Mouse (Mus musculus) MEL (cell line): ENCODE results near the gene 4931409K22Rik. TPM values are rescaled to one million over a fixed set of nuclear protein-coding genes. Genes with fewer than 3 reads are reported as not detected.

Source experiments
- DNase-seq: peaks from one replicate; pipeline ENCODE4 v3.0.0; 2011; ENCODE audit warnings: low read depth, low spot score
- H3K27ac ChIP-seq: 2 replicates; pipeline ENCODE4 v1.5.1; 2012; ENCODE audit warnings: low read depth, mild to moderate bottlenecking, control low read depth, low read length, moderate library complexity; ENCODE audit not compliant: control insufficient read depth
- H3K27me3 ChIP-seq, 2 experiments: fragments of 150-350 bp in 1 of 2; sonication (generic) in 1 of 2; 2 replicates each; pipeline ENCODE4 v1.6.1; 2012; ENCODE audit warnings: low read length in 2 of 2, mild to moderate bottlenecking in 2 of 2, improper control_type of control experiment in 1 of 2, moderate library complexity in 1 of 2; ENCODE audit not compliant: insufficient read depth in 2 of 2, control insufficient read depth in 1 of 2
- H3K36me3 ChIP-seq, 2 experiments: 2 replicates each; pipeline ENCODE4 v1.6.1; 2012 to 2014; ENCODE audit warnings: low read length in 2 of 2, improper control_type of control experiment in 1 of 2, inconsistent platforms in 1 of 2, mild to moderate bottlenecking in 1 of 2; ENCODE audit not compliant: insufficient read depth in 2 of 2, control insufficient read depth in 1 of 2
- H3K4me1 ChIP-seq, 2 experiments: fragments of 150-350 bp in 1 of 2; sonication (generic) in 1 of 2; 2 replicates each; pipeline ENCODE4 v1.6.1; 2012; ENCODE audit warnings: low read length in 2 of 2, improper control_type of control experiment in 1 of 2, mild to moderate bottlenecking in 1 of 2; ENCODE audit not compliant: insufficient read depth in 2 of 2, control insufficient read depth in 1 of 2
- H3K4me3 ChIP-seq, 2 experiments: fragments of 150-350 bp in 1 of 2; sonication (generic) in 1 of 2; 2 replicates each; pipeline ENCODE4 v1.5.1; 2012; ENCODE audit warnings: low read depth in 2 of 2, low read length in 2 of 2, mild to moderate bottlenecking in 2 of 2, moderate library complexity in 2 of 2, control low read depth in 1 of 2, improper control_type of control experiment in 1 of 2; ENCODE audit not compliant: control insufficient read depth in 1 of 2, insufficient read depth in 1 of 2
- H3K79me2 ChIP-seq: 2 replicates; pipeline ENCODE4 v1.6.1; 2012; ENCODE audit warnings: mild to moderate bottlenecking, low read length, moderate library complexity; ENCODE audit not compliant: control insufficient read depth, poor library complexity, insufficient read depth
- H3K9ac ChIP-seq: 2 replicates; pipeline ENCODE4 v1.6.1; 2012; ENCODE audit warnings: low read depth, mild to moderate bottlenecking, control low read depth, low read length, moderate library complexity; ENCODE audit not compliant: control insufficient read depth, poor library complexity, severe bottlenecking
- H3K9me3 ChIP-seq: fragments of 150-350 bp; sonication (generic); replicated peaks from 2 replicates; pipeline ENCODE4 v1.6.1; 2012; ENCODE audit warnings: mild to moderate bottlenecking, low read length, improper control_type of control experiment, moderate library complexity; ENCODE audit not compliant: insufficient read depth
- BHLHE40 ChIP-seq: IDR thresholded peaks from 2 replicates; pipeline ENCODE4 v1.6.1; 2012; ENCODE audit warnings: low read depth, mild to moderate bottlenecking, inconsistent platforms, low read length, improper control_type of control experiment, borderline replicate concordance
- CTCF ChIP-seq, 3 experiments: IDR thresholded peaks in 2 of 3; conservative IDR thresholded peaks in 1 of 3; 2 replicates each; pipeline ENCODE4 v1.5.1; 2011 to 2012; ENCODE audit warnings: low read length in 3 of 3, low read depth in 2 of 3, mild to moderate bottlenecking in 2 of 3, improper control_type of control experiment in 1 of 3, inconsistent platforms in 1 of 3, mixed read lengths in 1 of 3, moderate library complexity in 1 of 3; ENCODE audit not compliant: control insufficient read depth in 1 of 3, insufficient read depth in 1 of 3, poor library complexity in 1 of 3, severe bottlenecking in 1 of 3
- EP300 ChIP-seq, 2 experiments: IDR thresholded peaks; 2 replicates each; pipeline ENCODE4 v1.6.1; 2011; ENCODE audit warnings: improper control_type of control experiment in 2 of 2, low read length in 2 of 2, low read depth in 1 of 2, mild to moderate bottlenecking in 1 of 2
- GABPA ChIP-seq: IDR thresholded peaks from 2 replicates; pipeline ENCODE4 v1.6.1; 2012; ENCODE audit warnings: low read depth, mild to moderate bottlenecking, inconsistent platforms, low read length, improper control_type of control experiment, moderate library complexity
- KAT2A ChIP-seq: conservative IDR thresholded peaks from 2 replicates; pipeline ENCODE4 v1.6.1; 2012; ENCODE audit warnings: low read depth, low read length, improper control_type of control experiment, inconsistent platforms
- MAFK ChIP-seq: IDR thresholded peaks from 2 replicates; pipeline ENCODE4 v1.6.1; 2011; ENCODE audit warnings: low read depth, mild to moderate bottlenecking, low read length, improper control_type of control experiment, borderline replicate concordance
- MAZ ChIP-seq: IDR thresholded peaks from 2 replicates; pipeline ENCODE4 v1.6.1; 2012; ENCODE audit warnings: low read depth, mild to moderate bottlenecking, inconsistent platforms, low read length, improper control_type of control experiment
- MEF2A ChIP-seq: IDR thresholded peaks from 2 replicates; pipeline ENCODE4 v1.6.1; 2014; ENCODE audit warnings: low read depth, mild to moderate bottlenecking, inconsistent platforms, low read length, improper control_type of control experiment; ENCODE audit not compliant: poor library complexity, insufficient replicate concordance, severe bottlenecking; ENCODE audit errors: extremely low read depth
- MYB ChIP-seq: IDR thresholded peaks from 2 replicates; pipeline ENCODE4 v1.6.1; 2011; ENCODE audit warnings: mild to moderate bottlenecking, low read depth, low read length, improper control_type of control experiment
- NELFE ChIP-seq: IDR thresholded peaks from 2 replicates; pipeline ENCODE4 v1.6.1; 2011; ENCODE audit warnings: low read depth, low read length, improper control_type of control experiment
- NRF1 ChIP-seq: IDR thresholded peaks from 2 replicates; pipeline ENCODE4 v1.6.1; 2014; ENCODE audit warnings: low read depth, mild to moderate bottlenecking, inconsistent platforms, low read length, improper control_type of control experiment, moderate library complexity; ENCODE audit not compliant: poor library complexity, insufficient read depth, severe bottlenecking
- POLR2AphosphoS2 ChIP-seq: IDR thresholded peaks from 2 replicates; pipeline ENCODE4 v1.6.1; 2011; ENCODE audit warnings: low read length, improper control_type of control experiment
- POLR2AphosphoS5 ChIP-seq: IDR thresholded peaks from 2 replicates; pipeline ENCODE4 v1.6.1; 2012; ENCODE audit warnings: low read depth, borderline replicate concordance, mild to moderate bottlenecking, inconsistent platforms, low read length, moderate library complexity, mixed read lengths
- RAD21 ChIP-seq: IDR thresholded peaks from 2 replicates; pipeline ENCODE4 v1.6.1; 2011; ENCODE audit warnings: mild to moderate bottlenecking, low read depth, low read length, improper control_type of control experiment
- RCOR1 ChIP-seq: IDR thresholded peaks from 2 replicates; pipeline ENCODE4 v1.6.1; 2012; ENCODE audit warnings: low read depth, mild to moderate bottlenecking, inconsistent platforms, low read length, improper control_type of control experiment
- SIN3A ChIP-seq: IDR thresholded peaks from 2 replicates; pipeline ENCODE4 v1.6.1; 2012; ENCODE audit warnings: low read length, improper control_type of control experiment, inconsistent platforms
- SMC3 ChIP-seq: IDR thresholded peaks from 2 replicates; pipeline ENCODE4 v1.6.1; 2011; ENCODE audit warnings: low read depth, low read length, improper control_type of control experiment
- TCF12 ChIP-seq: IDR thresholded peaks from 2 replicates; pipeline ENCODE4 v1.6.1; 2014; ENCODE audit warnings: low read depth, mild to moderate bottlenecking, inconsistent platforms, low read length, improper control_type of control experiment, moderate library complexity
- USF2 ChIP-seq, 2 experiments: IDR thresholded peaks; 2 replicates each; pipeline ENCODE4 v1.6.1; 2011 to 2012; ENCODE audit warnings: improper control_type of control experiment in 2 of 2, low read length in 2 of 2, borderline replicate concordance in 1 of 2, inconsistent platforms in 1 of 2, low read depth in 1 of 2, mild to moderate bottlenecking in 1 of 2; ENCODE audit not compliant: insufficient read depth in 1 of 2
- ZKSCAN1 ChIP-seq: IDR thresholded peaks from 2 replicates; pipeline ENCODE4 v1.6.1; 2012; ENCODE audit warnings: low read depth, mild to moderate bottlenecking, inconsistent platforms, low read length, improper control_type of control experiment, moderate library complexity
- ZNF384 ChIP-seq: IDR thresholded peaks from 2 replicates; pipeline ENCODE4 v1.6.1; 2012; ENCODE audit warnings: low read depth, mild to moderate bottlenecking, inconsistent platforms, low read length, improper control_type of control experiment
- polyA plus RNA-seq, 2 experiments: library from polyadenylated mRNA; stranded (reverse) in 1 of 2; unstranded in 1 of 2; fragments of >175 nt in 1 of 2; fragments of >200 nt in 1 of 2; gene quantifications; 2 replicates each; pipeline versions ENCODE4 v1.2.1 to v1.2.4; 2012; ENCODE audit warnings: low replicate concordance in 2 of 2, low read depth in 1 of 2; ENCODE audit not compliant: insufficient read length in 2 of 2, insufficient read depth in 1 of 2, missing spikeins in 1 of 2
- total RNA-seq: library from RNA; depleted of rRNA; stranded (reverse); fragments of 300-350 nt; gene quantifications from 2 replicates; pipeline ENCODE4 v1.2.3, GENCODE M21; 2012

Gene 4931409K22Rik
- total and polyA plus RNA-seq, 3 experiments, result not detected

GRCm38 (mm10) chr5:24593230-24593629 is 36.6 kb upstream of the 4931409K22Rik start:
- DNase-seq, result no peak
- TF ChIP-seq RCOR1, result no peak
- 0 out of 2 replicates have a peak, but pooled peaks have one; percentile 22 for TF ChIP-seq POLR2AphosphoS2
- TF ChIP-seq MAZ, result no peak
- no peak for TF ChIP-seq SIN3A
- no peak for TF ChIP-seq SMC3
- TF ChIP-seq BHLHE40, result no peak
- TF ChIP-seq ZKSCAN1, result no peak
- no peak for TF ChIP-seq KAT2A
- Histone ChIP-seq H3K27ac (no peak overlapping the region), H3K36me3 (peaks cover 0 to 8% of the 10 kb centered on the region in 2 experiments; a peak in 1 of 4 replicates), H3K4me1 (peaks cover 0 to 9% of the 10 kb centered on the region in 2 experiments; a peak in 2 of 4 replicates), H3K9ac (no peak overlapping the region), H3K27me3 (no peaks in the 10 kb centered on the region), H3K79me2 (peaks cover 9% of the 10 kb centered on the region; the same call in 1 of the 2 replicates), H3K4me3 (no peak overlapping the region), H3K9me3 (no peaks in the 10 kb centered on the region)

GRCm38 (mm10) chr5:24592471-24593160 is 36.0 kb upstream of the 4931409K22Rik start:
- TF ChIP-seq POLR2AphosphoS2, result peak; percentile 14; the same call in 1 of the 2 replicates
- TF ChIP-seq RAD21, result no peak
- TF ChIP-seq TCF12, result no peak
- no peak for TF ChIP-seq USF2 (IDR thresholded peaks at IDR 0.05; ENCODE audit: borderline replicate concordance in 1 of 2, insufficient read depth in 1 of 2, low read depth in 1 of 2, low read length in 2 of 2)
- Histone ChIP-seq H3K4me1 (peaks cover 3 to 16% of the 10 kb centered on the region in 2 experiments; a peak in 3 of 4 replicates), H3K4me3 (no peak overlapping the region), H3K79me2 (peaks cover 15% of the 10 kb centered on the region), H3K27me3 (no peaks in the 10 kb centered on the region), H3K9ac (no peak overlapping the region), H3K36me3 (peaks cover 5 to 8% of the 10 kb centered on the region in 2 experiments; a peak in 3 of 4 replicates), H3K27ac (no peak overlapping the region), H3K9me3 (no peaks in the 10 kb centered on the region)
- DNase-seq, result no peak

- no peak overlapping the region for H3K27ac ChIP-seq
- peaks cover 3 to 13% of the 10 kb centered on the region in 2 experiments; a peak in 3 of 4 replicates for H3K4me1 ChIP-seq
- no peaks in the 10 kb centered on the region for H3K9me3 ChIP-seq
- peaks cover 22% of the 10 kb centered on the region for H3K79me2 ChIP-seq
- H3K4me3 ChIP-seq, result no peak overlapping the region
- no peak for TF ChIP-seq NRF1
- TF ChIP-seq KAT2A, result no peak
- TF ChIP-seq POLR2AphosphoS5, result no peak
- no peak for TF ChIP-seq SMC3
- TF ChIP-seq NELFE, result no peak
- TF ChIP-seq ZKSCAN1, result no peak
- TF ChIP-seq MEF2A, result no peak
- TF ChIP-seq CTCF (IDR thresholded peaks at IDR 0.05 in 2 of 3, conservative IDR thresholded peaks at IDR 0.05 in 1 of 3; ENCODE audit: control insufficient read depth in 1 of 3, insufficient read depth in 1 of 3, low read depth in 2 of 3, low read length in 3 of 3, poor library complexity in 1 of 3, severe bottlenecking in 1 of 3), result no peak
- no peak for TF ChIP-seq ZNF384
- TF ChIP-seq EP300 (IDR thresholded peaks at IDR 0.05; ENCODE audit: low read depth in 1 of 2, low read length in 2 of 2), result no peak
- TF ChIP-seq MAFK, result no peak
- no peak for TF ChIP-seq MYB
- TF ChIP-seq SIN3A, result no peak
- no peak for TF ChIP-seq GABPA
- no peaks in the 10 kb centered on the region for H3K27me3 ChIP-seq
- no peak for DNase-seq
- H3K36me3 ChIP-seq, result peaks cover 5 to 8% of the 10 kb centered on the region in 2 experiments; a peak in 3 of 4 replicates
- H3K9ac ChIP-seq, result no peak overlapping the region
Measured at GRCm38 (mm10) chr5:24591796-24592470, 35.3 kb upstream of the 4931409K22Rik start.
